Mouse (Mus musculus): ENCODE results near the gene Zbtb4.

DNA sequence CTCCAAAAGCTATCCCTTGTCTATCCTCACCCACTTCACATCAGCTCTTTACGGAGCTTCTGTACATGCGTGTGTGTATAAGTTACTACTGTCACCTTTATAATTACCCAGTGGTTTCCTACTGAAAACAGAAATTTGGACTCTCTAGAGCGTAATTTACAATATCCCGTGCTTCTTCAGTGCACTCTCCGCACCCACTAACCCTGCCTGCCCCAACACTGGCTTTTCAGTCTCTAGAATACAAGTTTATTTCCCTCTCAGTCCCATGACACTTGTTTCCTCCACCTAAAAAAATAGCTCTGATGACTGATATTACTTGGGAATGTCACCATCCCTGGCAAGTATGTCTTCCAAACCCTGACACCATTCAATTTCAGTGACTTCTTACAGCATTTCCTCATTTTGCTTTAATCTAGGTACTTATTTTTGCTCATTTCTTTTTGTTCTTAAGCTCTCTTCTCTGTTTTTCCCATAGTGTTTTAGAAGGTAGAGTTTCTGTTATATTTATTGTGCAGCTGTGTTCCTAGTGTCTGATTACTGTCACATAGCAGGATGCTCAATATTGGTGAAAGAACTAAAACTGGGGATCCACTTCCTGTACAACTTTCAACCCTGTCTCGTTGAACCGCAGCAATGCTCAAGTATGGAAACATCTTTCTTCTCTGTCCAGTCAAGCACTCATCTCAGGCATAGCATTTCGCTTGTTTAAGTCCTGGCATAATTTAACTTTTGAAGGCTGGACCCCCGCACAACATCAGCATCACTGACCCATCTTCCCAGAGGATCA lies 8.2 kb upstream of the Zbtb4 start:
- no peak for TF ChIP-seq CTCF (IDR thresholded peaks at IDR 0.05; ENCODE audit: low read depth, low read length)
- no peak for TF ChIP-seq POLR2A (IDR thresholded peaks at IDR 0.05; ENCODE audit: insufficient read depth, low read length)
- TF ChIP-seq EP300 (IDR thresholded peaks at IDR 0.05; ENCODE audit: insufficient read depth, low read depth, low read length): no peak

Data from ES-Bruce4 (cell line).